Mouse (Mus musculus): ENCODE measurements at regions not wholly inside any gene's neighbourhood (a gene's known extent, or its start where the extent isn't known, plus 50 kb on each side); places are given as distances from the start of the nearest gene placed in this dataset.
A peak's percentile ranks its signal among the peaks of the same experiment; 100 is the strongest.
"Not testable (repeated sequence)": the region's sequence is repeated elsewhere in the genome, so short reads cannot be mapped to it uniquely, and the experiment has no call there.

- DNase-seq (ENCODE audit: low spot score in 2 of 2) = no peak
Observed at GRCm38 (mm10) chr5:18502831-18503230, 142.7 kb upstream of the Gnai1 start.

- no peak for DNase-seq (ENCODE audit: low spot score in 2 of 2)
Observed at GRCm38 (mm10) chr5:18494305-18494704, 134.2 kb upstream of the Gnai1 start.

- DNase-seq (ENCODE audit: low spot score in 2 of 2) = no peak
Observed at GRCm38 (mm10) chr5:18489709-18490108, 129.6 kb upstream of the Gnai1 start.

- no peak for DNase-seq (ENCODE audit: low spot score in 2 of 2)
Observed at GRCm38 (mm10) chr5:18487076-18487772, 127.1 kb upstream of the Gnai1 start.

- DNase-seq (ENCODE audit: low spot score in 2 of 2) = peak in 1 of 2 experiments; percentile 23
Observed at GRCm38 (mm10) chr5:18484376-18484775, 124.2 kb upstream of the Gnai1 start.

GRCm38 (mm10) chr5:18478420-18478819 lies 118.3 kb upstream of the Gnai1 start:
- DNase-seq (ENCODE audit: low spot score in 2 of 2) = no peak

GRCm38 (mm10) chr5:18477372-18478017 lies 117.3 kb upstream of the Gnai1 start:
- no peak for DNase-seq (ENCODE audit: low spot score in 2 of 2)

- no peak for DNase-seq (ENCODE audit: low spot score in 2 of 2)
Observed at GRCm38 (mm10) chr5:18472114-18472513, 112.0 kb upstream of the Gnai1 start.

GRCm38 (mm10) chr5:18457771-18458170 lies 97.6 kb upstream of the Gnai1 start:
- no peak for DNase-seq (ENCODE audit: low spot score in 2 of 2)

GRCm38 (mm10) chr5:18456196-18456595 lies 96.0 kb upstream of the Gnai1 start:
- DNase-seq (ENCODE audit: low spot score in 2 of 2) = no peak

- DNase-seq (ENCODE audit: low spot score in 2 of 2) = not testable (repeated sequence)
Observed at GRCm38 (mm10) chr5:18452871-18453757, 93.0 kb upstream of the Gnai1 start.

- DNase-seq (ENCODE audit: low spot score in 2 of 2) = no peak
Observed at GRCm38 (mm10) chr5:18449261-18449660, 89.1 kb upstream of the Gnai1 start.

- DNase-seq (ENCODE audit: low spot score in 2 of 2) = no peak
Observed at GRCm38 (mm10) chr5:18448330-18448670, 88.1 kb upstream of the Gnai1 start.

- no peak for DNase-seq (ENCODE audit: low spot score in 2 of 2)
Observed at GRCm38 (mm10) chr5:18447665-18448329, 87.6 kb upstream of the Gnai1 start.

GRCm38 (mm10) chr5:18445969-18446368 lies 85.8 kb upstream of the Gnai1 start:
- peak; percentile 36 to 40 for DNase-seq (ENCODE audit: low spot score in 2 of 2)

GRCm38 (mm10) chr5:18439986-18440385 lies 79.8 kb upstream of the Gnai1 start:
- DNase-seq (ENCODE audit: low spot score in 2 of 2) = no peak

GRCm38 (mm10) chr5:18439281-18439680 lies 79.1 kb upstream of the Gnai1 start:
- DNase-seq (ENCODE audit: low spot score in 2 of 2) = no peak

GRCm38 (mm10) chr5:18436099-18436748 lies 76.1 kb upstream of the Gnai1 start:
- DNase-seq (ENCODE audit: low spot score in 2 of 2) = no peak

- no peak for DNase-seq (ENCODE audit: low spot score in 2 of 2)
Observed at GRCm38 (mm10) chr5:18434245-18434644, 74.1 kb upstream of the Gnai1 start.

GRCm38 (mm10) chr5:18433287-18433686 lies 73.1 kb upstream of the Gnai1 start:
- DNase-seq (ENCODE audit: low spot score in 2 of 2) = no peak

- no peak for DNase-seq (ENCODE audit: low spot score in 2 of 2)
Observed at GRCm38 (mm10) chr5:18425098-18425497, 64.9 kb upstream of the Gnai1 start.

Data from left cerebral cortex, adult 8-10 months (tissue).